Mouse (Mus musculus) kidney, adult 2 months (tissue): ENCODE data around the gene Npc1l1.

Experiments
- CTCF ChIP-seq: fragments of 200-500 bp; conservative IDR thresholded peaks from 2 replicates; pipeline ENCODE4 v1.5.1; 2011; ENCODE audit warnings: low read depth, mild to moderate bottlenecking, control low read depth, low read length, moderate library complexity, mixed read lengths; ENCODE audit not compliant: insufficient read depth, insufficient read length
- POLR2A ChIP-seq: fragments of 200-500 bp; IDR thresholded peaks from one replicate; pipeline ENCODE4 v1.6.1; 2011; ENCODE audit warnings: low read depth, low read length, control low read depth

DNA sequence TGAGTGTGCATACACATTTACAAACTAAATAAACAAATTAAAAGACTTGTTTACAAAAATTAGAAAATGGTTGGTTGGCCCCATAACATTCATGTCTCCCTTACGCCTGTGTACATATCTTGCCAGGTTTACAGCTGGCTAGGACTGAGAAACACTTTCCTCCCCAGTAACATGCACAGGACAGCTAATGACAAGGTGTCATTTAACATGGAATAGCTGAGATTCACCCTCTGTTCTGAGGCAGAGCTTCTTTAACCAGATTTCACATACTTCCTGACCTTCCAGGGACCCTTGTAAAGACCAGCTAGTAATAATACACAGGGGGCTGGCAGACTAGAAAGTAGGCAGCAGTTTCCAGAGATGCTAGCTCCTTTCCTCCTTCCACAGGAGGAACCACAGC lies 21.8 kb downstream of the Npc1l1 start:
- TF ChIP-seq CTCF (no peak), POLR2A (no peak)
